Mouse (Mus musculus): Measurements from ENCODE around the gene Drd1. TPM values are rescaled to one million over a fixed set of nuclear protein-coding genes. Genes with fewer than 3 reads are reported as not detected.

Gene Drd1
- polyA plus RNA-seq, 1 experiment from 2014 or later, result 0.25 TPM

DNA sequence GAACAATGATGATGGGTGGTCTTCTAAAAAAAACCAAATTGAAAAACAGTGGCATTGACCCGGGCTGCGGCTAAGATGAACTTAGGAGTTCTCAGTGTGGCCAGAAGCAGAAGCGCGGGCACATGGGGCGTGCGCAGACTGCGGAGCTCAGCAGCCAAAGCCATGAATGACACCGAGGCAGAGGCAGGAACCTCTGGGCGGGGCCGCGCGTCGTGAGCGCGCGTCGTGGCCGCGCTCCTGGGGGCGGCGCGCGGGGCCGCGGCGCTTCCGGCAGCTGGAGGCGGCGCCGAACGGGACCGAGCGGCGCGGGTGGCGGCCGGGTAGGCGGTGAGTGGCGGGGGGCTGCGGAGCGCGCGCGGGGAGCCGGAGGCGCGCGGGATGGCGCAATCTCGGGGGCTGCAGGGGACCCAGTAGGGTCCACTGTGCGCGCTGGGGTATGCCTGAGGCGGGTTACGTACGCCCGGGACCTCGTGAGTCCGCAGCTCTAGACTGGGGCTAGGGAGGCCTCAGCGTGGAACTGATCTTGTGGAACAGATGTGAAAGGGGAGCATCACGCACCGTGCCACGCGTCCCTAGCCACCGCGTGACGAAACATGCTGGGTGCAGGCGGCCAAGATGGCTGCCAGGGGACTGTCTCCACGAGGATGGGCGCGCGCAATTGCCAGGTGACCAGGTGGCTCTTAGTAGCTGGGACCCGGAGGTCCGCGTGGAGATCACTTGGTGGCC, 16.3 kb upstream of the Drd1 start, which contains the start of gene Sfxn1:
TSS of gene Sfxn1 (plus strand) at position 264 of the 726 bp plus-strand sequence.
- peaks cover 24% of the 10 kb centered on the region for H3K4me1 ChIP-seq
- under 1% methylated on average over 74 of the region's 74 CpGs for WGBS
- H3K36me3 ChIP-seq, result peaks cover 3% of the 10 kb centered on the region; the same call in 1 of the 2 replicates
- peak within 1 kb of the TSS; percentile 97 for H3K27ac ChIP-seq
- H3K4me3 ChIP-seq, result peak within 1 kb of the TSS; percentile 92
- no peaks in the 10 kb centered on the region for H3K9me3 ChIP-seq
- DNase-seq (ENCODE audit: low spot score), result peak; percentile 88
- no peaks in the 10 kb centered on the region for H3K27me3 ChIP-seq (ENCODE audit: insufficient read depth, poor library complexity, severe bottlenecking)

DNA sequence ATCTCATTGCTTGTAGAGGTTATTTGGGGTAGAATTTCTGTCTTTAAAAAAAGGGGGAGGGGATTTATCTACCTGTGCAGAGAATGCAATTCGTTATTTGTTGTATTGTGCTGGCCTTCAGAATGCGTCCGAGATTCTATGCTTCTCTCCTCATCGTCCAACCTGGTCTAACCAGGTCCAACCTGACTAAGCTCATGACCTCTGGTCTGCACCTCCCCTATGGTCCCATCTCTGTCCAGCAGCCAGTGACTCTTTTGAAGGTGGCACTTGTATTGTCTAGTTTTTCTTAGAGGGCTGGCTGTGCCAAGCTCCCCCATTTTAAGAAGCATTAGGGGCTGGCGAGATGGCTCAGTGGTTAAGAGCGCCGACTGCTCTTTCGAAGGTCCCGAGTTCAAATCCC, 15.5 kb upstream of the Drd1 start:
- H3K27ac ChIP-seq, result no peak overlapping the region
- no peak for DNase-seq (ENCODE audit: low spot score)
- no peaks in the 10 kb centered on the region for H3K27me3 ChIP-seq (ENCODE audit: insufficient read depth, poor library complexity, severe bottlenecking)
- peaks cover 19% of the 10 kb centered on the region for H3K4me1 ChIP-seq
- WGBS, result 94% methylated on average over 9 of the region's 9 CpGs
- H3K36me3 ChIP-seq, result peaks cover 3% of the 10 kb centered on the region; the same call in 1 of the 2 replicates
- no peaks in the 10 kb centered on the region for H3K9me3 ChIP-seq
- no peak overlapping the region for H3K4me3 ChIP-seq

- DNase-seq (ENCODE audit: low spot score), result no peak
- H3K27me3 ChIP-seq (ENCODE audit: insufficient read depth, poor library complexity, severe bottlenecking), result peaks cover 2% of the 10 kb centered on the region; the same call in 1 of the 2 replicates
- peaks cover 4% of the 10 kb centered on the region for H3K4me1 ChIP-seq
- no peaks in the 10 kb centered on the region for H3K9me3 ChIP-seq
- no peaks in the 10 kb centered on the region for H3K36me3 ChIP-seq
- no peak overlapping the region for H3K4me3 ChIP-seq
- WGBS, result 51% methylated on average over 6 of the region's 6 CpGs
- H3K27ac ChIP-seq, result no peak overlapping the region
These were observed 12.2 kb upstream of the Drd1 start for GRCm38 (mm10) chr13:54067617-54068166.

- Histone ChIP-seq H3K36me3 (no peaks in the 10 kb centered on the region), H3K27ac (no peak overlapping the region), H3K4me1 (no peaks in the 10 kb centered on the region), H3K27me3 (ENCODE audit: insufficient read depth, poor library complexity, severe bottlenecking) (peaks cover 2% of the 10 kb centered on the region; the same call in 1 of the 2 replicates), H3K4me3 (no peak overlapping the region), H3K9me3 (no peaks in the 10 kb centered on the region)
- WGBS, result 86% methylated on average over 3 of the region's 3 CpGs
- DNase-seq (ENCODE audit: low spot score), result no peak
These were observed 10.7 kb upstream of the Drd1 start for GRCm38 (mm10) chr13:54066081-54066746.

DNA sequence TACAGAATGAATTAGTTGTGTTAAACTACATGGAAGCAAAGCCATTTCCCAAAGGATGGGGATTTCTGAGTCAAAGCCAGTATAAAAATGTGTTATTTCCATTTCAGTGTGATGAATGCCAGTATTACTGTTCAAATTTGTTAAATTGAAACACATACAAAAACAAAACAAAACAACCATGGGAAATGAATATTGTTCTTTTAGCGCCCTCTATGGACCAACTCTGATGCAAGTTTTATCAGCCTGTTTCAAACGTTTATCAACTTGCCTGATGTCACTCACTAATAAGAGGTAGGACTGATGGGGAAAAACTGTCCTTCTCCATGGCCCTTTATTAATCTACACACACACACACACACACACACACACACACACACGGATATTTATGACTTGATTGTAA, 7.8 kb upstream of the Drd1 start:
- peaks cover 2% of the 10 kb centered on the region; the same call in 1 of the 2 replicates for H3K27me3 ChIP-seq (ENCODE audit: insufficient read depth, poor library complexity, severe bottlenecking)
- WGBS, result 2% methylated on average over 3 of the region's 3 CpGs

DNA sequence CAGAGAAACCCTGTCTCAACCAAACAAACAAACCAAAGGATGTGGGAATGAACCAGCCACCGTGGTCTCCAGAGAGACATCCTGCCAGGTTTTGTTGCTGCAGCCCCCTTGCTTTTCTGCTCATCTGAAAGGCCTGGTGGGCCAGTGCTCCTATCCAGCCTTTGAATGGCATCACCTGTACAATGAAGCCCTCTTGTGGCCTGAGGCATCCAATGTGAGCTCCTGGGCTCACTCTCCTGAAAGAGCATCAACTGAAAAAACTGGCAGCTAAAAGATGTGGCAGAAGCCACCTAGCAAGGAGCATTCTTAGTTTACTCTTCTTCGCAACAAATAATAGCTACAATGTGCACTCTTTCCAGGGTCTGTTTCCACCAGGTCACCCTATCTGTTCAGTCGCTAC, 6.6 kb upstream of the Drd1 start:
- 85% methylated on average over 3 of the region's 3 CpGs for WGBS
- Histone ChIP-seq H3K27ac (no peak overlapping the region), H3K4me1 (no peaks in the 10 kb centered on the region), H3K36me3 (no peaks in the 10 kb centered on the region), H3K4me3 (no peak overlapping the region), H3K9me3 (no peaks in the 10 kb centered on the region), H3K27me3 (ENCODE audit: insufficient read depth, poor library complexity, severe bottlenecking) (peaks cover 7% of the 10 kb centered on the region)
- DNase-seq (ENCODE audit: low spot score), result no peak

More for the DNA sequence above, 7.8 kb upstream of the Drd1 start:
- H3K27ac ChIP-seq, result no peak overlapping the region
- no peak overlapping the region for H3K4me3 ChIP-seq
- H3K4me1 ChIP-seq, result no peaks in the 10 kb centered on the region
- H3K36me3 ChIP-seq, result no peaks in the 10 kb centered on the region
- no peaks in the 10 kb centered on the region for H3K9me3 ChIP-seq
- DNase-seq (ENCODE audit: low spot score), result no peak

DNA sequence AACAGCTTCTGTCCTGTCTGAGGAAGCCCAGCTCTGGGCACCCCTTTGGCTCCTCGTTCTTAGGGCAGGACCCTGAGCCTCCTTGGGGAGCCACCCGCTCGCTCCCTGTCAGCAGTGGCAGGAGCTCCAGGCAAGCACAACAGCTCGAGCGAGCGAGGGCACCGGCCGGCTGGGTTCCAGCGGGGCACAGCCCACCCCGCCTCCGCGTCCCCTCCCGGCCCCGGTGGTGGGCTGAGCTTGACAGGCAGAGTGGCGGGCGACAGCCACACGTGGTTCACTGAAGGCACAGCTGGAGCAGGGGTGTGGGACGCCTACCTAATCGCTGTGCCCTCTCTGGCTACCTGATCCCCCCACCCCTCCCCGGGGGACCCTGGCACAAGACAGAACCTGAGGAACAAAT, 543 bp downstream of the Drd1 start:
- under 1% methylated on average over 20 of the region's 20 CpGs for WGBS
- H3K9me3 ChIP-seq, result no peaks in the 10 kb centered on the region
- peak overlapping the region; percentile 71 for H3K4me3 ChIP-seq
- 0 out of 2 replicates have a peak overlapping the region, but pooled peaks have one; percentile 42 for H3K27ac ChIP-seq
- H3K27me3 ChIP-seq (ENCODE audit: insufficient read depth, poor library complexity, severe bottlenecking), result peaks cover 47% of the 10 kb centered on the region
- peaks cover 13% of the 10 kb centered on the region for H3K4me1 ChIP-seq
- H3K36me3 ChIP-seq, result no peaks in the 10 kb centered on the region
- no peak for DNase-seq (ENCODE audit: low spot score)

GRCm38 (mm10) chr13:54051641-54052040, 3.9 kb downstream of the Drd1 start:
- Histone ChIP-seq H3K36me3 (no peaks in the 10 kb centered on the region), H3K4me1 (peaks cover 13% of the 10 kb centered on the region), H3K9me3 (no peaks in the 10 kb centered on the region), H3K4me3 (no peak overlapping the region), H3K27me3 (ENCODE audit: insufficient read depth, poor library complexity, severe bottlenecking) (peaks cover 38% of the 10 kb centered on the region), H3K27ac (no peak overlapping the region)
- WGBS, result 73% methylated on average over 7 of the region's 7 CpGs
- no peak for DNase-seq (ENCODE audit: low spot score)

DNA sequence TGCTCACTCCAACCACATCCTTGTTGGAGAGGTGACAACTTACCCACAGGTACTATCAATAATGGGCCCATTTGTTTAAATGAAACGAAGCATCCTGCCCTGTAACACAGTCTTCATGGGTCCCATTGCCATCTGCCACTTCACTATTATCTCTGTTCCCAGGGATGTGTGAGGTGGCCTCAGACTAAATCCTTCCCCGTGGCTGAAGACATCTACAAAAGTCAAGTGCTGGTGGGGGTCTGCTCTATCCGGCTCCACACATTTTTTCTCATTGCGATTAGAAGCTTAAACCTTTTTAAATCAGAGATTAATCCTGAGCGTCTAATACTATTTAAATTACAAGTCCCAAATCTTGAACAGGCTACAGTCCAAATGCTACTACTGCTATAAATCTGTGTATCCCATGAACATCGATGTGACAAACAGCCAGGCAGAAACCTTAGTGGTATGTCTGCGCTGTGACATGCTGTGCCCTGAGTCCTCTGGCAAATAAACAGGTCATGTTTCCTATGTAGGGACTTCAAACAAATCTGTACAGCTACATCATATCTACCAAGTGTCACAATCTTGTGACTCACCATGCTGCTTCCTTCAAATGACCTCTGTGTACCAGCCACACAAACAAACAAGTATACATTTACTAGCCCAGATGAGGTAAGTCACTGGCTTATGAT, 6.7 kb downstream of the Drd1 start:
- Histone ChIP-seq H3K27me3 (ENCODE audit: insufficient read depth, poor library complexity, severe bottlenecking) (peaks cover 12% of the 10 kb centered on the region), H3K36me3 (no peaks in the 10 kb centered on the region), H3K4me1 (no peaks in the 10 kb centered on the region), H3K27ac (no peak overlapping the region), H3K4me3 (no peak overlapping the region), H3K9me3 (no peaks in the 10 kb centered on the region)
- no peak for DNase-seq (ENCODE audit: low spot score)
- WGBS, result 73% methylated on average over 7 of the region's 7 CpGs

- 83% methylated on average over 2 of the region's 2 CpGs for WGBS
These were observed 15.2 kb downstream of the Drd1 start for GRCm38 (mm10) chr13:54040256-54040655.

DNA sequence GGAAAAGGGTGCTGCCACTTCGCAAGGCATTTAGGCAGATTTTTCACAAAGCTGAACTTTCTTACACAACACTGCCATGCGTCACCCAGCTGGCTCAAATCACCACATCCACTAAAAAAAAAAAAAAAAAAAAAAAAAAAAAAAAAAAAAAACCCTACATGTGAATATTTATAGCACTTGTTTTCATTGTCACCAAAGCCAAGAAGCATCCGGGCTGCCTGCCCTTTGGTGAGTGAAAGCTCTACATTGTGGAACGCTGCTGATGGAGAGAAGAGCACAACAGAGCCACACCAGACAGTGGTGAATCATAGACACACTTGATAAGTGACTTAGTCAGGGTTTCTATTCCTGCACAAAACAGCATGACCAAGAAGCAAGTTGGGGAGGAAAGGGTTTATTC, 17.6 kb downstream of the Drd1 start:
- H3K4me3 ChIP-seq, result no peak overlapping the region
- H3K36me3 ChIP-seq, result no peaks in the 10 kb centered on the region
- H3K27me3 ChIP-seq (ENCODE audit: insufficient read depth, poor library complexity, severe bottlenecking), result no peaks in the 10 kb centered on the region
- H3K9me3 ChIP-seq, result no peaks in the 10 kb centered on the region
- DNase-seq (ENCODE audit: low spot score), result no peak
- WGBS, result 80% methylated on average over 4 of the region's 4 CpGs
- H3K27ac ChIP-seq, result no peak overlapping the region
- no peaks in the 10 kb centered on the region for H3K4me1 ChIP-seq

More at GRCm38 (mm10) chr13:54040256-54040655, 15.2 kb downstream of the Drd1 start:
- no peaks in the 10 kb centered on the region for H3K9me3 ChIP-seq
- no peak for DNase-seq (ENCODE audit: low spot score)
- H3K4me1 ChIP-seq, result no peaks in the 10 kb centered on the region
- no peak overlapping the region for H3K27ac ChIP-seq
- H3K36me3 ChIP-seq, result no peaks in the 10 kb centered on the region
- H3K27me3 ChIP-seq (ENCODE audit: insufficient read depth, poor library complexity, severe bottlenecking), result no peaks in the 10 kb centered on the region
- H3K4me3 ChIP-seq, result no peak overlapping the region

DNA sequence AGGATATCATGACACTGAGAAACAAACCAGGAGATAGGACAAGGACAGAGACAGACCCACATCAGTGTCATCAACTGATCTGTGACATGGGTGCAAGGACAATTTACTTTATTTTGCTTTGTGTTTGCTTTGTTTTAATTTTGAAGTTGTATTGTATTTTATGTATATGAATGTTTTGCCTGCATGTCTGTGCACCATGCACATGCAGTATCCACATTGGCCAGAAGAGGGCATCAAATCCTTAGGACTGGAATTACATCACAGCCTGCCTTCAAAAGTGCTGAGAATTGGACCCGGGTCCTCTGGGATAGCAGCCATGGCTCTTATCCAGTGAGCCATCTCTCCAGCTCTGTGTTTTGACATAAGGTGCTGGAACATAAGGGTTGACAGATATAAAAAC, 20.0 kb downstream of the Drd1 start:
- H3K27ac ChIP-seq, result no peak overlapping the region
- 64% methylated on average over 1 of the region's 1 CpGs for WGBS
- H3K36me3 ChIP-seq, result no peaks in the 10 kb centered on the region
- H3K9me3 ChIP-seq, result no peaks in the 10 kb centered on the region
- no peak overlapping the region for H3K4me3 ChIP-seq
- H3K4me1 ChIP-seq, result no peaks in the 10 kb centered on the region
- H3K27me3 ChIP-seq (ENCODE audit: insufficient read depth, poor library complexity, severe bottlenecking), result no peaks in the 10 kb centered on the region
- no peak for DNase-seq (ENCODE audit: low spot score)

- no peak overlapping the region for H3K27ac ChIP-seq
- H3K4me3 ChIP-seq, result no peak overlapping the region
- 70% methylated on average over 4 of the region's 4 CpGs for WGBS
- no peaks in the 10 kb centered on the region for H3K9me3 ChIP-seq
- H3K36me3 ChIP-seq, result no peaks in the 10 kb centered on the region
- H3K27me3 ChIP-seq (ENCODE audit: insufficient read depth, poor library complexity, severe bottlenecking), result no peaks in the 10 kb centered on the region
- DNase-seq (ENCODE audit: low spot score), result no peak
- H3K4me1 ChIP-seq, result no peaks in the 10 kb centered on the region
These were observed 21.9 kb downstream of the Drd1 start for GRCm38 (mm10) chr13:54033653-54034052.

Measured in heart, embryonic 10.5 days (tissue).